8 mouse cellular contexts compared by ENCODE assay signal in genomic region chr2:140395179-140395578, GRCm38 (mm10). TPM values are rescaled to one million over a fixed set of nuclear protein-coding genes. Genes with fewer than 3 reads are reported as not detected.
DNase-seq lines count a peak whose midpoint lies in the region; ATAC-seq lines count a peak whose summit lies in the region.

Gene Macrod2 (plus strand): TSS chr2:140395309.

- peak within 1 kb of the TSS; percentile 85 for H3K27ac ChIP-seq in hindbrain, embryonic 13.5 days

- peak within 1 kb of the TSS; percentile 78 for H3K4me3 ChIP-seq in hindbrain, embryonic 13.5 days

- peak within 1 kb of the TSS; percentile 69 for H3K4me2 ChIP-seq in hindbrain, embryonic 13.5 days

- ATAC-seq in hindbrain, embryonic 13.5 days (ENCODE audit: low FRiP score), result peak; percentile 100

- H3K27me3 ChIP-seq in hindbrain, embryonic 13.5 days, result peaks cover 6% of the 10 kb centered on the region; the same call in 1 of the 2 replicates

- peak within 1 kb of the TSS; percentile 73 for H3K9ac ChIP-seq in hindbrain, embryonic 13.5 days

- no peaks in the 10 kb centered on the region for H3K9me3 ChIP-seq in hindbrain, embryonic 13.5 days

- DNase-seq in WW6 (ENCODE audit: low read depth, low spot score), result peak; percentile 91
- DNase-seq in cerebellum, postnatal 36 days, result peak; percentile 98 to 99
- DNase-seq in frontal cortex, postnatal 25 days (ENCODE audit: low spot score in 2 of 2), result peak; percentile 87 to 93
- DNase-seq in layer of hippocampus, postnatal 14 days (ENCODE audit: low spot score in 2 of 2), result peak; percentile 95 to 97
- peak; percentile 99 for DNase-seq in lung, postnatal 10 days
- DNase-seq in ovary, postnatal 36 days (ENCODE audit: low spot score), result peak; percentile 99
- peak; percentile 98 for DNase-seq in thymus, postnatal 14 days

- H3K4me1 ChIP-seq in hindbrain, embryonic 13.5 days (replicated peaks), result peaks cover 10% of the 10 kb centered on the region

- no peaks in the 10 kb centered on the region for H3K36me3 ChIP-seq in hindbrain, embryonic 13.5 days

- under 1% methylated on average over 38 of the region's 47 CpGs for WGBS in hindbrain, embryonic 13.5 days

RNA-seq across cellular contexts. Expression of gene Macrod2, which starts in this region (rescaled TPM):
- polyA plus RNA-seq in hindbrain, embryonic 13.5 days (2015; fragmentation: Nextera tagmentation; extraction: Ambion mirVana), result 74.7 and 81.8 TPM in 2 replicates
- total RNA-seq in layer of hippocampus, postnatal 14 days (2021), result 10 to 100 TPM; 48.7 to 54.6 TPM

Comparison
In these comparisons a context has a peak if more than half of its experiments do, and no peak if none do; other contexts are left out.
1. Peak in every context shown above with its lines: DNase-seq, ATAC-seq, H3K4me3 ChIP-seq and H3K27ac ChIP-seq.